ENCODE assay signal across 7 mouse cellular contexts in genomic region chr7:89980133-89980484, GRCm38 (mm10). TPM values are rescaled to one million over a fixed set of nuclear protein-coding genes. Genes with fewer than 3 reads are reported as not detected.
A peak's percentile ranks its signal among the peaks of the same experiment; 100 is the strongest.
DNase-seq lines count a peak whose midpoint lies in the region; ATAC-seq and TF ChIP-seq lines count a peak whose summit lies in the region.

No protein-coding gene starts in this region.

- peaks cover 14% of the 10 kb centered on the region for H3K36me3 ChIP-seq in lung, embryonic 15.5 days
- H3K36me3 ChIP-seq in limb, embryonic 11.5 days (ENCODE audit: control insufficient read depth, insufficient read depth, low read length), result peaks cover 2% of the 10 kb centered on the region; the same call in 1 of the 2 replicates
- peaks cover 16% of the 10 kb centered on the region for H3K36me3 ChIP-seq in small intestine, adult 2 months (ENCODE audit: control insufficient read depth, insufficient read depth, low read length)

- H3K27ac ChIP-seq in lung, embryonic 15.5 days, result peak overlapping the region; percentile 100
- H3K27ac ChIP-seq in embryonic fibroblast, embryonic 13.5 days (ENCODE audit: insufficient read depth, low read length), result peak overlapping the region; percentile 97
- peak overlapping the region; percentile 99 for H3K27ac ChIP-seq in limb, embryonic 11.5 days (replicated peaks; ENCODE audit: low read depth, low read length)
- peak overlapping the region; percentile 45 for H3K27ac ChIP-seq in small intestine, adult 2 months (ENCODE audit: insufficient read depth, low read depth, low read length)

- peaks cover 16% of the 10 kb centered on the region for H3K4me1 ChIP-seq in lung, embryonic 15.5 days
- H3K4me1 ChIP-seq in embryonic fibroblast, embryonic 13.5 days (ENCODE audit: control insufficient read depth, insufficient read depth, low read length), result peaks cover 2% of the 10 kb centered on the region
- peaks cover 5% of the 10 kb centered on the region; the same call in 1 of the 2 replicates for H3K4me1 ChIP-seq in limb, embryonic 11.5 days (ENCODE audit: control insufficient read depth, insufficient read depth, low read length)
- peaks cover 4% of the 10 kb centered on the region; the same call in 1 of the 2 replicates for H3K4me1 ChIP-seq in small intestine, adult 2 months (ENCODE audit: control insufficient read depth, insufficient read depth, insufficient read length, low read length)

- TF ChIP-seq POLR2A in embryonic fibroblast, embryonic 13.5 days (IDR thresholded peaks at IDR 0.05; ENCODE audit: low read depth, low read length), result no peak
- no peak for TF ChIP-seq POLR2A in small intestine, adult 2 months (IDR thresholded peaks at IDR 0.05; ENCODE audit: low read depth, low read length)

- peak overlapping the region; percentile 76 for H3K4me2 ChIP-seq in lung, embryonic 15.5 days
- peak overlapping the region; percentile 44 for H3K4me2 ChIP-seq in limb, embryonic 11.5 days (ENCODE audit: low read depth, severe bottlenecking)

- peak; percentile 44; the same call in 1 of the 2 replicates for ATAC-seq in lung, embryonic 15.5 days (ENCODE audit: borderline replicate concordance, extremely low read depth, low FRiP score, low TSS enrichment)
- ATAC-seq in limb, embryonic 11.5 days (ENCODE audit: insufficient number of reproducible peaks, low FRiP score, low TSS enrichment, low read depth), result no peak; the same call in none of the 2 replicates

- no peaks in the 10 kb centered on the region for H3K9me3 ChIP-seq in lung, embryonic 15.5 days
- no peaks in the 10 kb centered on the region for H3K9me3 ChIP-seq in limb, embryonic 11.5 days (ENCODE audit: control insufficient read depth, low read length)

- no peak for TF ChIP-seq CTCF in embryonic fibroblast, embryonic 13.5 days (IDR thresholded peaks at IDR 0.05; ENCODE audit: borderline replicate concordance, insufficient read depth, low read length)
- TF ChIP-seq CTCF in small intestine, adult 2 months (IDR thresholded peaks at IDR 0.05; ENCODE audit: extremely low read depth, insufficient read length, insufficient replicate concordance, low read depth, low read length), result no peak

- H3K9ac ChIP-seq in lung, embryonic 15.5 days, result peak overlapping the region; percentile 92
- peak overlapping the region; percentile 93 for H3K9ac ChIP-seq in limb, embryonic 11.5 days (ENCODE audit: low read length)

- WGBS in lung, embryonic 15.5 days, result under 1% methylated on average over 31 of the region's 31 CpGs
- WGBS in limb, embryonic 11.5 days, result 1% methylated on average over 31 of the region's 31 CpGs
- under 1% methylated on average over 31 of the region's 31 CpGs for WGBS in small intestine, adult 2 months

- no peak for DNase-seq in lung, adult 18-20 months
- DNase-seq in limb, embryonic 11.5 days (ENCODE audit: low spot score), result no peak
- DNase-seq in Muller cell, postnatal 12 days (ENCODE audit: inconsistent ontology term), result no peak
- DNase-seq in cerebellum, adult 11-12 months, result no peak

- no peaks in the 10 kb centered on the region for H3K27me3 ChIP-seq in lung, embryonic 15.5 days
- H3K27me3 ChIP-seq in limb, embryonic 11.5 days (ENCODE audit: control insufficient read depth, insufficient read depth, low read length), result no peaks in the 10 kb centered on the region
- no peaks in the 10 kb centered on the region for H3K27me3 ChIP-seq in small intestine, adult 2 months (ENCODE audit: control insufficient read depth, insufficient read depth, low read length)

- H3K4me3 ChIP-seq in lung, embryonic 15.5 days, result peak overlapping the region; percentile 76
- peak overlapping the region; percentile 96 for H3K4me3 ChIP-seq in embryonic fibroblast, embryonic 13.5 days (ENCODE audit: insufficient read depth, low read length)
- peak overlapping the region; percentile 80 for H3K4me3 ChIP-seq in limb, embryonic 11.5 days (ENCODE audit: low read depth, low read length)
- peak overlapping the region; percentile 98 for H3K4me3 ChIP-seq in small intestine, adult 2 months (ENCODE audit: low read depth, low read length)

RNA-seq across cellular contexts. Expression of gene Eed, which starts 0.7 kb away (rescaled TPM):
- polyA plus RNA-seq in lung, embryonic 15.5 days (2015; fragmentation: Nextera tagmentation; extraction: Ambion mirVana), result 73.7 and 79.3 TPM in 2 replicates
- polyA plus RNA-seq in embryonic fibroblast, embryonic 13.5 days (2011; ENCODE audit: insufficient read length, low read depth, missing spikeins), result 106 and 119 TPM in 2 replicates
- 93.3 and 98.1 TPM in 2 replicates for polyA plus RNA-seq in limb, embryonic 11.5 days (2014; fragmentation: Nextera tagmentation; extraction: Ambion mirVana)
- polyA plus RNA-seq in small intestine, adult 2 months (2012; rRNA removed), result 3.1 and 17.0 TPM in 2 replicates

RNA-seq across cellular contexts. Expression of gene Hikeshi, which starts 39.1 kb away (rescaled TPM):
- 136 and 144 TPM in 2 replicates for polyA plus RNA-seq in lung, embryonic 15.5 days (2015; fragmentation: Nextera tagmentation; extraction: Ambion mirVana)
- polyA plus RNA-seq in embryonic fibroblast, embryonic 13.5 days (2011; ENCODE audit: insufficient read length, low read depth, missing spikeins), result 70.4 and 72.5 TPM in 2 replicates
- 125 and 149 TPM in 2 replicates for polyA plus RNA-seq in limb, embryonic 11.5 days (2014; fragmentation: Nextera tagmentation; extraction: Ambion mirVana)
- 9.7 and 23.9 TPM in 2 replicates for polyA plus RNA-seq in small intestine, adult 2 months (2012; rRNA removed)

Comparison
In these comparisons a context has a peak if more than half of its experiments do, and no peak if none do; other contexts are left out.
1. H3K27ac ChIP-seq: peak in every context shown above with its lines; median percentile 100 in lung, embryonic 15.5 days; 99 in limb, embryonic 11.5 days; 97 in embryonic fibroblast, embryonic 13.5 days; 45 in small intestine, adult 2 months.